Mouse (Mus musculus): Measurements from ENCODE around the gene Tbc1d17. TPM values are rescaled to one million over a fixed set of nuclear protein-coding genes. Genes with fewer than 3 reads are reported as not detected.

The Tbc1d17 gene
- polyA plus RNA-seq, 1 experiment from 2014 or later: 120 TPM

DNA sequence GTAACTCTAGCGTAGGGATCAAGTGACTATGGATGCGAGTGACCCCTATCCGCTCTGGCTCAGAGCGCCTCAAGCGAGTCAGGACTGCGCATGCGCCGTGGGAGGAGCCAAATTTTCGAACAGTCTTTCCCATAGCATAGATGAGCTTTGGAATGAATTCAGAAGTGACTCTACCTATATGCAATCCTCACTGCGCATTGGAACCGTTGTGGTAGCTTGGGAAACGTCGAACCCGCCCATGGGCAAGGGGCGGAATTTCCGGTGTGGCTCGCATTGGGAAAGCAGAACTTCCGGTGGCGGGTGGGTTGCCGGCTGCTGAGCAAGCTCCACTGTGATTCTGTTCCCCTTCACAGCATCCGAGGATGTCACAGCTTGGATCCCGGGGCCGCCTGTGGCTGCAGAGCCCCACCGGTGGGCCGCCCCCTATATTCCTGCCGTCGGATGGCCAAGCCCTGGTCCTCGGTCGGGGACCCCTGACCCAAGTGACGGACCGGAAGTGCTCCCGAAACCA, 8.2 kb upstream of the Tbc1d17 start, which contains the start of gene Pnkp:
Gene Pnkp (plus strand): TSS at position 98 of the 511 bp plus-strand sequence.
- Histone ChIP-seq H3K4me2 (replicated peaks) (peak within 1 kb of the TSS; percentile 94), H3K36me3 (peaks cover 8% of the 10 kb centered on the region), H3K9me3 (no peaks in the 10 kb centered on the region), H3K4me3 (peak within 1 kb of the TSS; percentile 76), H3K4me1 (peaks cover 63% of the 10 kb centered on the region), H3K27me3 (no peaks in the 10 kb centered on the region), H3K9ac (replicated peaks) (peak within 1 kb of the TSS; percentile 91), H3K27ac (replicated peaks) (peak within 1 kb of the TSS; percentile 93)
- peak; percentile 56 for ATAC-seq (replicated peaks)
- WGBS: under 1% methylated on average over 32 of the region's 32 CpGs

DNA sequence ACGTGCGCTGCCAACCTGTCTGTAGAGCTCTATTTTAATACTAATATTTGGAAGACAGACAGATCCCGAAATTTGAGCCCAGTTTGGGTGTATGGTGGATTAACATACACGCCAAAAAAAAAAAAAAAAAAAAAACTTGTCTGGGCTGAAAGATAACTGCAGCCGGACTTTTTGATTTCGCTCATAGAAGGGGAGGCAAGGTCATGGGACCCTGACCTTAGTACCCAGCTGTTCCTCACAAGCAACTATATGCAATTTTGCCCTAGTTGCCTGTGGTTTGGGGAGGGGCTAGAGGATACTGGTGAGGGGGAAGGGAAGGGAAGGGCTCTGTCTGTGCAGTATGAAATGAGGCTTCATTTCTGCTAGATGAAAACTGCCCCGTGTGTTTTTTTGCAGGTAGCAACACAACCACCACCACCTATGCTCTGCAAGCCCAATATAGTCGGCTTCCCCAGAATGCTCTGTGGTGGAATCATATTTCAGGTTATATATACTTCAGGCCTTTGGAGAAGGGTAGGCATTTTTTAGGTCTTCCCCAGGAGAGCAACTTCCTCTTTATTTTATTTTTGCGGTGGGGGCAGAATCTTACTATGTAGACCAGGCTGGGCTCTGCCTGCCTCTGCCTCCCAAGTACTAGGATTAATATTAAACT, 7.5 kb upstream of the Tbc1d17 start:
- H3K9ac ChIP-seq (replicated peaks): peak overlapping the region; percentile 91; the same call in 1 of the 2 replicates
- peaks cover 62% of the 10 kb centered on the region for H3K4me1 ChIP-seq
- H3K4me3 ChIP-seq: peak overlapping the region; percentile 76
- ATAC-seq (replicated peaks): 0 out of 2 replicates have a peak, but pooled peaks have one; percentile 0
- no peaks in the 10 kb centered on the region for H3K9me3 ChIP-seq
- WGBS: 69% methylated on average over 9 of the region's 9 CpGs
- H3K4me2 ChIP-seq (replicated peaks): peak overlapping the region; percentile 94
- no peaks in the 10 kb centered on the region for H3K27me3 ChIP-seq
- H3K36me3 ChIP-seq: peaks cover under 1% of the 10 kb centered on the region; the same call in 1 of the 2 replicates
- peak overlapping the region; percentile 93 for H3K27ac ChIP-seq (replicated peaks)

DNA sequence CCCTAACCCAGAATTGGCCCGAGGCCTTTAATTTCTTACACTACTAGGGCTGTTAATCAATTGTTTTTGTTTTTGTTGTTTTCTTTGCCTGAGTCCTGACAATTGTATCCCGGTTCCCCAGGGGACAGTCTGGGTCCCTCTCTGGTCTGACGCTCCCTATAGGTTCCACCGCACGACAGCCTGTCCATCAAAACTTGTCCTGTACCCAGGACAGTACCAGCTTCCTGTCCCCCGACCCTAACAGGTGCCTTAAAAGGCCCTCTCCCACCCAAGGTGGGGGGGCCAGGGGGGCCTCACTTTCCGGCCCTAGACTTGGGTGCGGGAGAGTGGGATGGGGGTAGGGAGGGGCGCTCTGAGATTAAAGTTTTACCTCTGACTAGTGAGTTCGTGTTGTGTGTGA, 6.2 kb upstream of the Tbc1d17 start:
- ATAC-seq (replicated peaks): no peak
- Histone ChIP-seq H3K9ac (replicated peaks) (peak overlapping the region; percentile 60), H3K27me3 (no peaks in the 10 kb centered on the region), H3K4me3 (peak overlapping the region; percentile 48), H3K4me1 (peaks cover 63% of the 10 kb centered on the region), H3K9me3 (no peaks in the 10 kb centered on the region), H3K36me3 (no peaks in the 10 kb centered on the region; the same call in 1 of the 2 replicates), H3K27ac (replicated peaks) (peak overlapping the region; percentile 86), H3K4me2 (replicated peaks) (peak overlapping the region; percentile 77)
- 24% methylated on average over 10 of the region's 10 CpGs for WGBS

DNA sequence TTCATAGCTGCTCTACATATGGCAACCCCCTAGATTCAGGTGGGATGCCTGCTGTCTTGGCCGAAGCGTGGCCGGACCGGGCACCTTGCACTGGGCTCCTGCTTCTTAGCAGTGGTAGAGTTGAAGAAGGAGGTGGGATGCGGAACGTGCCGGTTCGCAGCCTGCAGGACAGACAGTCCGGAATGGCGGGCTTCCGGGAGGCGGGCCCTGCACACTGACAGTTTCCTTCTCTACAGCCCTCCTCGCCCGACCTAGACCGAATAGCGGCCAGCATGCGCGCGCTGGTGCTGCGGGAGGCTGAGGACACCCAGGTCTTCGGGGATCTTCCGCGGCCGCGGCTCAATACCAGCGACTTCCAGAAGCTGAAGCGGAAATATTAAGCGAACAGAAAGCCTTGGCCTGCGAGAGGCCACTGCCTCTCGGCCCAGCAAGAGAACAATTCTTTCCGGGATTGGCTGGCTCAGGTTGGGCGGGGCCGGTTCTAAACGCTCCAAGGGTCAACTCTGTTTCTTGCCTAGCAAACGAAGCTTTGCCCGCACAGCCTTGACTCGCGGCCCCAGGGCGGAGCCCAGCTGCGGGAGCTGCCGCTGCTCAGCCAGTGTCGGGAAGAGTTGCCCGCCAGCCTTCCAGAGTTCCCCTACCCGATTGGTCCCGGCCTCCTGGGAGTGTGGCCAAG, 5.6 kb upstream of the Tbc1d17 start:
- H3K4me1 ChIP-seq: peaks cover 63% of the 10 kb centered on the region

DNA sequence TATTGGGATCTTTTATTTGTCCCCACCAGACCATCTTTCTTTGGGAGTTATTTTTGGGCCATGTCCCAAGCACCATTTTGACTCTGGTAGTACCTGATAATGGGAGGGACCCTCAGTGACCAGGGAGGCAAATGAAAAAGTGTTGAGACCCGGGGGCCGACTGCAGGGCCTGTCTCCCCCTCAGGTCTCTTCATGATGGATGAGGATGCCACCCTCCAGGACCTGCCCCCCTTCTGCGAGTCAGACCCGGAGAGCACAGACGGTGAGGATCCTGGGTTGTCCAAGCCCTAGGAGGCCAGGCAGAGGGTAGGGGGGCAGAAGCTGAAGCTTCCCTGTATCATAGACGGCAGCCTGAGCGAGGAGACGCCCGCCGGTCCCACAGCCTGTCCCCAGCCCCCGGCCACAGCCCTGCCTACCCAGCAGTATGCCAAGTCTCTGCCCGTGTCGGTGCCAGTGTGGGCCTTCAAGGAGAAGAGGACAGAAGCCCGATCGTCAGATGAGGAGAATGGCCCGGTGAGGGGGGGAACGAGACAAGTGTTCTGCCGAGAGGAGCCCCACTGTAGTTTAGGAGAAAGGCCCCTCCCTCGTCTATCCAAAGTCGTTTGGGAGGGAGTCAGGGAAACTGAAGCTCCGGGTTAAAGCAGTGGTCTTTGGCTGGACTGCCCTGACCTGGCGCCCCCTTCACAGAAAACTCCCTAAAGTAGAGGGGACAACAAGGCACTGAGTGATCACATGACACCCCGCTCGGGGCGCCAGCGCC, 4.9 kb upstream of the Tbc1d17 start:
- 25% methylated on average over 26 of the region's 26 CpGs for WGBS
- Histone ChIP-seq H3K4me3 (peak overlapping the region; percentile 48), H3K9me3 (no peaks in the 10 kb centered on the region), H3K4me1 (peaks cover 63% of the 10 kb centered on the region), H3K9ac (replicated peaks) (peak overlapping the region; percentile 60), H3K27me3 (no peaks in the 10 kb centered on the region), H3K27ac (replicated peaks) (peak overlapping the region; percentile 86), H3K4me2 (replicated peaks) (peak overlapping the region; percentile 77), H3K36me3 (no peaks in the 10 kb centered on the region; the same call in 1 of the 2 replicates)
- ATAC-seq (replicated peaks): no peak

More for the DNA sequence above, 5.6 kb upstream of the Tbc1d17 start:
- Histone ChIP-seq H3K27me3 (no peaks in the 10 kb centered on the region), H3K27ac (replicated peaks) (peak overlapping the region; percentile 86), H3K9me3 (no peaks in the 10 kb centered on the region), H3K36me3 (no peaks in the 10 kb centered on the region; the same call in 1 of the 2 replicates), H3K9ac (replicated peaks) (peak overlapping the region; percentile 60), H3K4me2 (replicated peaks) (peak overlapping the region; percentile 77), H3K4me3 (peak overlapping the region; percentile 48)
- no peak for ATAC-seq (replicated peaks)
- 1% methylated on average over 45 of the region's 45 CpGs for WGBS

DNA sequence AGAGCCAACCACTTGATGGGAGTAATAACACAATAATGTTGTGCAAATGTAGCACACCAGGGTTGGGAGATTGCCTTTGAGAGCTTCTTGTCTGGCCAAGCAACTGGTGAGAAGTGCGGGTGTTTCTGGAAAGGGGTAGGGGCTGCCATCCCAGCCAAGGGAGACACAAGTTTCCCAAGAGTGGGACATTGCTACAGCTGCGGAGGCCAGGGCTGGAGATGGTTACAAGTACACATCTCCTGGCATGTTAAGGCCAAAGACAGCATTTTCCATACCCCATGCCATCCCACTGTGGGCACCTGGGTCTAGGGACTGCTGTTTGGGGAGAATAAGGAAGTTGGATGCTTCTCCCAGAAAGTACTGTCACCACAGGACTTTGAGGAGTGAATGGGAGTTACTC, 4.2 kb upstream of the Tbc1d17 start:
- Histone ChIP-seq H3K27me3 (no peaks in the 10 kb centered on the region), H3K9ac (replicated peaks) (no peak overlapping the region), H3K4me2 (replicated peaks) (no peak overlapping the region), H3K27ac (replicated peaks) (no peak overlapping the region), H3K36me3 (no peaks in the 10 kb centered on the region; the same call in 1 of the 2 replicates), H3K4me1 (peaks cover 57% of the 10 kb centered on the region), H3K9me3 (no peaks in the 10 kb centered on the region), H3K4me3 (no peak overlapping the region)
- ATAC-seq (replicated peaks): no peak
- WGBS: 95% methylated on average over 2 of the region's 2 CpGs

DNA sequence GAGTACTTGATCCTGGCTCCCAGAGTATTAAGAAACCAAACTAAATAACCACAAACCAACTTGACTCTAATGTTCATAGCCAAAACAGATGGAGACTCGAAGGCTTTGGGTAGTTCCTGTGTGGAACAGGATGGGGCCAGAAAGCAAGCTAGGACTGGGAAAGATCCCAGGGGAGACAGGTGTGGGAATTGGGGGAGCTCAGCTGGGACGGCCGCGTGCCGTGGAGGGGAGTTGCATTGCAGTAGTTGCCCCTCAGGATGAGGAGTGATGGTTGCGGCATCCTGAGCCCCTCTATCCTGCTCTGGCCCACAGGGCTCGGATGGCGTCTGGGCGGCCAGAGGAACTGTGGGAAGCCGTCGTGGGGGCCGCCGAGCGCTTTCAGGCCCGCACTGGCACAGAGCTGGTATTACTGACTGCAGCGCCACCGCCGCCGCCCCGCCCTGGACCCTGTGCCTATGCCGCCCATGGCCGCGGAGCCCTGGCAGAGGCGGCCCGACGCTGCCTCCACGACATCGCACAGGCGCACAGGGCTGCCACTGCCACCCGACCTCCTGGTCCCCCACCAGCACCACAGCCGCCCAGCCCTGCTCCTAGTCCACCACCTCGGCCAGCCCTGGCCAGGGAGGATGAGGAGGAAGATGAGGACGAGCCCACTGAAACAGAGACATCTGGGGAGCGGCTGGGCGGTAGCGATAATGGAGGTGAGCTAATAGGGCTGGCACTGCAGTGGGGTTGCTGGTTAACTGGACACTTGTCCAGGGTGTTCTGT, 3.6 kb upstream of the Tbc1d17 start:
- WGBS: 93% methylated on average over 36 of the region's 36 CpGs
- no peaks in the 10 kb centered on the region for H3K9me3 ChIP-seq
- no peak overlapping the region for H3K4me3 ChIP-seq
- H3K27ac ChIP-seq (replicated peaks): no peak overlapping the region
- no peak overlapping the region for H3K9ac ChIP-seq (replicated peaks)
- no peaks in the 10 kb centered on the region for H3K27me3 ChIP-seq
- no peak overlapping the region for H3K4me2 ChIP-seq (replicated peaks)
- ATAC-seq (replicated peaks): no peak
- H3K36me3 ChIP-seq: no peaks in the 10 kb centered on the region; the same call in 1 of the 2 replicates
- H3K4me1 ChIP-seq: peaks cover 57% of the 10 kb centered on the region

DNA sequence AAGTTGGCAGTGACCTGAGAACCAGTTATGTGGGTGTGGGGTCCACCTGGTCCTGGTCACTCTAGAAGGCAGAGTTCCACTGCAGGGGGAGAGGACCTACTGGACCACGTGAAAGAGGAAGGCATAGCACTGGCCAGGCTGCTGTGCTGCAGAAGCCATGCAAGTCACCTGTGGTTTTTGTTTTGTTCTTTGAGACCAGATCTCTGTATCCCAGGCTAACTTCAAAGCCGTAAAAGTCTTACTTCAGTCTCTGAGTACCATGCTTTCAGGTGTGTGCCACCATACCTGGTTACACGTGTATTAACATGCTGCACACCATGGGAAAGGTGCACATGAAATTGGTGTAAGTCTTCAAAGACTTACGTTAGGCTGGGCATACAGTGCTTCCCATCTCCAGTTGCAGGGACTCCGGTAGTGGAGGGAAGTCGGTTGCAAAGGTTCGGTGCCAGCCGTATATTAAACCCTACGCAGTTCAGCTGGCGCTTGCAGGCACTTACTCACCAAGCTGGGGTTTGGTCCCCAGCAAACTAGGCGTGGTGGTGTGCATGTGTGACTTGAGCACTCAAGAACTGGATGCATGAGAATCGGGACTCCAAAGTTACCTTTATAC, 2.9 kb upstream of the Tbc1d17 start:
- Histone ChIP-seq H3K27ac (replicated peaks) (no peak overlapping the region), H3K9me3 (no peaks in the 10 kb centered on the region), H3K4me2 (replicated peaks) (no peak overlapping the region), H3K4me1 (peaks cover 59% of the 10 kb centered on the region), H3K9ac (replicated peaks) (no peak overlapping the region), H3K27me3 (no peaks in the 10 kb centered on the region), H3K36me3 (peaks cover under 1% of the 10 kb centered on the region; the same call in 1 of the 2 replicates), H3K4me3 (peak overlapping the region; percentile 78; the same call in 1 of the 2 replicates)
- no peak for ATAC-seq (replicated peaks)
- 90% methylated on average over 12 of the region's 12 CpGs for whole genome bisulfite sequencing

DNA sequence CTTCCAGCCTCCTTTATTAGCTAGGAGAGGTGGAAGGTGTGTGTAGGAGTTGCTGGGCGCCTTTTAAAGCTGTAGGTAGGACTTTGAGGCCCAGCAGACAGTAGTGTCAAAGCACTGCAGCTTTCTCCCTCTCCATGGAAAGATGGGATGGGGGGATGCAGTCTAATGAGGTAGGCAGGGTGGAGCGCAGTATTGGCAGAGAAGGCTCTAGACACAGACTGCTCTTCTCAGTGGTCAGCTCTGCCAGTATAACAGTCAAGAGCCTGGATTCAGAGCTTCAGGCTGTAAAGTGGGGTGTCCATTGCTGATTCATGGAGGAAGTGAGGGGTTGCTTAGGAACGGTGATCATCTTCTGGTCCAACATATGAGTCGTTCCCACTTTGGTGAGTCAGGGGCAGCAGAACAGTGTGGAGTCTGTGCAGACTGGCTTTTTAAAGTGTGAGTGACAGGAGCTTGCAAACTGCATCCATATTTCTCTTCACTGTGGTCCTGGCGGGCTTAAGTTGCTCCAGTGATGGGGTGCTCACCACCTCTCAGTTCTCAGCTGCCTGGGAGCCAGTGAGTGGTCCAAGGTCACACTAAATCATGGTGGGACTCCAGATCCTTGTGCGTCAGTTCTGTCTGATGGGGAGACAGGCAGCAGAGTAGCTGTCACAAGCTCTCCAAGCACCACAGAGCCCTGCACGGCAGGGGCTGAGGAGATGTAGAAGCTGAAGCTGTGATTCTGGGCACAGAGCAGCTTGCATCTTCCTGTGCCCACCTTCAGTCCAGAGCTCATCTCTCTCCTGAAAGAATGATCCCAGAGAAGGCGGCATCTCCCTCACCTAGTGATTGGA, 2.1 kb upstream of the Tbc1d17 start:
- Histone ChIP-seq H3K9me3 (no peaks in the 10 kb centered on the region), H3K4me3 (peak overlapping the region; percentile 78), H3K4me2 (replicated peaks) (peak overlapping the region; percentile 60), H3K4me1 (peaks cover 55% of the 10 kb centered on the region), H3K27ac (replicated peaks) (no peak overlapping the region), H3K36me3 (peaks cover 8% of the 10 kb centered on the region), H3K9ac (replicated peaks) (peak overlapping the region; percentile 76), H3K27me3 (no peaks in the 10 kb centered on the region)
- no peak for ATAC-seq (replicated peaks)
- 80% methylated on average over 8 of the region's 8 CpGs for whole genome bisulfite sequencing

DNA sequence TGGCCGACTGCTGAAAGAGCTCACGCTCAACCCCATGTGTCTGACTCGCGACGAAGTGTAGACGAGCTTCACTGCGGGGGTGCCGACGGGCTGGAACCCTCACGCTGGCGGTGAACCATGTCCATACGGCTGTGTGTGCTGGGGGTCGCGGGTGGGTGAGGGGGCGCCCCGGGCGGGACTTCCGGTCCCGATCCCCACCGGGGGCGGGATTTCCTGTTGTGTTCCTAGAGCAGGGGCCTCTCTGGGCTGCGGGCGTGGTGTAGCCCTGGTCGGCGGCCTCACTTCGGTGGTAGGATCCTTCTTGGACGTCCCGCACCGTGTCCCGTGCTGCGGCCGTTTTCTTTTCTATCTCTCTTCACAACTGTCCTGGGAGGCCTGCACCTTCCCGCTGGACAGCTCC, 1.3 kb upstream of the Tbc1d17 start:
- 2% methylated on average over 33 of the region's 33 CpGs for WGBS
- peak; percentile 33 for ATAC-seq (replicated peaks)
- peaks cover 51% of the 10 kb centered on the region for H3K4me1 ChIP-seq
- no peaks in the 10 kb centered on the region for H3K9me3 ChIP-seq
- peak overlapping the region; percentile 60 for H3K4me2 ChIP-seq (replicated peaks)
- peak overlapping the region; percentile 100 for H3K27ac ChIP-seq (replicated peaks)
- H3K4me3 ChIP-seq: peak overlapping the region; percentile 78
- peak overlapping the region; percentile 76 for H3K9ac ChIP-seq (replicated peaks)
- H3K27me3 ChIP-seq: no peaks in the 10 kb centered on the region
- H3K36me3 ChIP-seq: peaks cover 16% of the 10 kb centered on the region

Data from forebrain, embryonic 15.5 days (tissue).